Mouse (Mus musculus): ENCODE measurements around the gene Ptpn1. TPM values are rescaled to one million over a fixed set of nuclear protein-coding genes. Genes with fewer than 3 reads are reported as not detected.

Ptpn1 gene
- total and polyA plus RNA-seq, 3 experiments, result 16.2 to 38.1 (median 29.4) TPM

- TF ChIP-seq POLR2AphosphoS5 (IDR thresholded peaks at IDR 0.05; ENCODE audit: insufficient replicate concordance, low read depth, low read length) (no peak), GATA2 (IDR thresholded peaks at IDR 0.05; ENCODE audit: borderline replicate concordance, low read depth, low read length) (no peak), GATA1 (IDR thresholded peaks at IDR 0.05; ENCODE audit: borderline replicate concordance, low read length) (no peak), TAL1 (conservative IDR thresholded peaks at IDR 0.05; ENCODE audit: low read depth, low read length) (no peak), CTCF (IDR thresholded peaks at IDR 0.05; ENCODE audit: low read depth, low read length) (no peak)
- Histone ChIP-seq H3K27me3 (ENCODE audit: insufficient read depth, low read length) (no peaks in the 10 kb centered on the region), H3K36me3 (replicated peaks) (peaks cover 85% of the 10 kb centered on the region), H3K4me3 (ENCODE audit: low read depth, low read length) (no peak overlapping the region), H3K9me3 (replicated peaks) (no peaks in the 10 kb centered on the region), H3K4me1 (ENCODE audit: insufficient read depth, low read depth, low read length) (peaks cover 29% of the 10 kb centered on the region)
- no peak for DNase-seq (ENCODE audit: low spot score)
- ATAC-seq (ENCODE audit: extremely low read depth, insufficient number of reproducible peaks, low FRiP score, poor library complexity, severe bottlenecking), result no peak
Observed at GRCm38 (mm10) chr2:167948047-167948446, 16.2 kb downstream of the Ptpn1 start.

DNA sequence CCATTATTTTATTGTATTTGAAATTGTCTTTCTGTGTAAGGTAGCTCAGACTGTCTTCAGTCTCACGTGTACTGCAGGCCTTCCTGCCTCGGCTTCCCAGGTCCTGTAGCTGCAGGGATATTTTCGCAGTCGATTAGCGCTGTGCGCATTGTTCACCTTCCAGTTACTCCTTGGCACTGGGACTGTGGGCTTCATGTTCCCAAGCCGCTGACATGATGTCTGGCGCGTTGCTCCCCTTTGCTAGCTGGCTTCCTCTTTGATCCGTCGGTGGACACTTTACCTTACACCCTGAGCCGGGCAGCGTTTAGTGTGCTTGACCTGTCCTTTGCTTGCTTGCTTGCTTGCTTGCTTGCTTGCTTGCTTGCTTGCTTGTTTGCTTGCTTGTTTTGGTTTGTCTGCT is 16.7 kb downstream of the Ptpn1 start:
- peaks cover 24% of the 10 kb centered on the region for H3K4me1 ChIP-seq (ENCODE audit: insufficient read depth, low read depth, low read length)

GRCm38 (mm10) chr2:167949250-167949649 is 17.4 kb downstream of the Ptpn1 start:
- Histone ChIP-seq H3K4me1 (ENCODE audit: insufficient read depth, low read depth, low read length) (peaks cover 19% of the 10 kb centered on the region), H3K4me3 (ENCODE audit: low read depth, low read length) (no peak overlapping the region), H3K36me3 (replicated peaks) (peaks cover 84% of the 10 kb centered on the region), H3K27me3 (ENCODE audit: insufficient read depth, low read length) (no peaks in the 10 kb centered on the region), H3K9me3 (replicated peaks) (no peaks in the 10 kb centered on the region)
- ATAC-seq (ENCODE audit: extremely low read depth, insufficient number of reproducible peaks, low FRiP score, poor library complexity, severe bottlenecking) (peak; percentile 68), DNase-seq (ENCODE audit: low spot score) (no peak)
- TF ChIP-seq CTCF (IDR thresholded peaks at IDR 0.05; ENCODE audit: low read depth, low read length) (no peak), POLR2AphosphoS5 (IDR thresholded peaks at IDR 0.05; ENCODE audit: insufficient replicate concordance, low read depth, low read length) (no peak), GATA2 (IDR thresholded peaks at IDR 0.05; ENCODE audit: borderline replicate concordance, low read depth, low read length) (no peak), GATA1 (IDR thresholded peaks at IDR 0.05; ENCODE audit: borderline replicate concordance, low read length) (no peak), TAL1 (conservative IDR thresholded peaks at IDR 0.05; ENCODE audit: low read depth, low read length) (no peak)

More for the DNA sequence above, 16.7 kb downstream of the Ptpn1 start:
- DNase-seq (ENCODE audit: low spot score) (no peak), ATAC-seq (ENCODE audit: extremely low read depth, insufficient number of reproducible peaks, low FRiP score, poor library complexity, severe bottlenecking) (no peak)
- no peaks in the 10 kb centered on the region for H3K27me3 ChIP-seq (ENCODE audit: insufficient read depth, low read length)
- no peaks in the 10 kb centered on the region for H3K9me3 ChIP-seq (replicated peaks)
- H3K4me3 ChIP-seq (ENCODE audit: low read depth, low read length), result no peak overlapping the region
- H3K36me3 ChIP-seq (replicated peaks), result peaks cover 84% of the 10 kb centered on the region
- TF ChIP-seq TAL1 (conservative IDR thresholded peaks at IDR 0.05; ENCODE audit: low read depth, low read length), result no peak
- TF ChIP-seq CTCF (IDR thresholded peaks at IDR 0.05; ENCODE audit: low read depth, low read length), result no peak
- no peak for TF ChIP-seq POLR2AphosphoS5 (IDR thresholded peaks at IDR 0.05; ENCODE audit: insufficient replicate concordance, low read depth, low read length)
- TF ChIP-seq GATA1 (IDR thresholded peaks at IDR 0.05; ENCODE audit: borderline replicate concordance, low read length), result no peak
- TF ChIP-seq GATA2 (IDR thresholded peaks at IDR 0.05; ENCODE audit: borderline replicate concordance, low read depth, low read length), result no peak

GRCm38 (mm10) chr2:167949808-167950207 is 18.0 kb downstream of the Ptpn1 start:
- no peak for TF ChIP-seq GATA2 (IDR thresholded peaks at IDR 0.05; ENCODE audit: borderline replicate concordance, low read depth, low read length)
- TF ChIP-seq CTCF (IDR thresholded peaks at IDR 0.05; ENCODE audit: low read depth, low read length), result no peak
- TF ChIP-seq GATA1 (IDR thresholded peaks at IDR 0.05; ENCODE audit: borderline replicate concordance, low read length), result no peak
- no peak for TF ChIP-seq POLR2AphosphoS5 (IDR thresholded peaks at IDR 0.05; ENCODE audit: insufficient replicate concordance, low read depth, low read length)
- no peak for TF ChIP-seq TAL1 (conservative IDR thresholded peaks at IDR 0.05; ENCODE audit: low read depth, low read length)
- DNase-seq (ENCODE audit: low spot score) (no peak), ATAC-seq (ENCODE audit: extremely low read depth, insufficient number of reproducible peaks, low FRiP score, poor library complexity, severe bottlenecking) (no peak)
- no peaks in the 10 kb centered on the region for H3K9me3 ChIP-seq (replicated peaks)
- no peak overlapping the region for H3K4me3 ChIP-seq (ENCODE audit: low read depth, low read length)
- H3K36me3 ChIP-seq (replicated peaks), result peaks cover 84% of the 10 kb centered on the region
- peaks cover 14% of the 10 kb centered on the region for H3K4me1 ChIP-seq (ENCODE audit: insufficient read depth, low read depth, low read length)
- no peaks in the 10 kb centered on the region for H3K27me3 ChIP-seq (ENCODE audit: insufficient read depth, low read length)

DNA sequence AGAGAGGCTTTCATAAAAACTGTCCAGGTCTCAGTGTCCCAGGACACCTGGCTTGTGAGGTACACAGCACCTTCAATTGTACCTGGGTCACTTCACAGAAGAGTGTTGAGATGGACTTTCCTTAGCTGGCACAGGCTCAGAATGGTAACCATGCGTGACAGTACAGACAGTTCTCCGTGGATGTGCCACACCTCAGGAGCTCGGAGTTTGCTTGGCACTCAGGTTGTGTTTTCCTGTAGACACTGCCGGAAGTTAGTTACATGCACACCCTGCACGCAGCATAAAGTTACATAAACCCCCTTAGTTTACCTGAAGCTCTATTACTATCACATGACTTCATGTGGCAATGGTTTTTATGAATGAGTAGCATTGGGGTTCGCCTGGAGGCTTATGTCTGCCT is 18.8 kb downstream of the Ptpn1 start:
- Histone ChIP-seq H3K27me3 (ENCODE audit: insufficient read depth, low read length) (no peaks in the 10 kb centered on the region), H3K36me3 (replicated peaks) (peaks cover 82% of the 10 kb centered on the region), H3K9me3 (replicated peaks) (no peaks in the 10 kb centered on the region), H3K4me3 (ENCODE audit: low read depth, low read length) (no peak overlapping the region), H3K4me1 (ENCODE audit: insufficient read depth, low read depth, low read length) (peaks cover 12% of the 10 kb centered on the region)
- ATAC-seq (ENCODE audit: extremely low read depth, insufficient number of reproducible peaks, low FRiP score, poor library complexity, severe bottlenecking) (no peak), DNase-seq (ENCODE audit: low spot score) (no peak)
- TF ChIP-seq CTCF (IDR thresholded peaks at IDR 0.05; ENCODE audit: low read depth, low read length) (no peak), TAL1 (conservative IDR thresholded peaks at IDR 0.05; ENCODE audit: low read depth, low read length) (no peak), POLR2AphosphoS5 (IDR thresholded peaks at IDR 0.05; ENCODE audit: insufficient replicate concordance, low read depth, low read length) (no peak), GATA2 (IDR thresholded peaks at IDR 0.05; ENCODE audit: borderline replicate concordance, low read depth, low read length) (no peak), GATA1 (IDR thresholded peaks at IDR 0.05; ENCODE audit: borderline replicate concordance, low read length) (no peak)

DNA sequence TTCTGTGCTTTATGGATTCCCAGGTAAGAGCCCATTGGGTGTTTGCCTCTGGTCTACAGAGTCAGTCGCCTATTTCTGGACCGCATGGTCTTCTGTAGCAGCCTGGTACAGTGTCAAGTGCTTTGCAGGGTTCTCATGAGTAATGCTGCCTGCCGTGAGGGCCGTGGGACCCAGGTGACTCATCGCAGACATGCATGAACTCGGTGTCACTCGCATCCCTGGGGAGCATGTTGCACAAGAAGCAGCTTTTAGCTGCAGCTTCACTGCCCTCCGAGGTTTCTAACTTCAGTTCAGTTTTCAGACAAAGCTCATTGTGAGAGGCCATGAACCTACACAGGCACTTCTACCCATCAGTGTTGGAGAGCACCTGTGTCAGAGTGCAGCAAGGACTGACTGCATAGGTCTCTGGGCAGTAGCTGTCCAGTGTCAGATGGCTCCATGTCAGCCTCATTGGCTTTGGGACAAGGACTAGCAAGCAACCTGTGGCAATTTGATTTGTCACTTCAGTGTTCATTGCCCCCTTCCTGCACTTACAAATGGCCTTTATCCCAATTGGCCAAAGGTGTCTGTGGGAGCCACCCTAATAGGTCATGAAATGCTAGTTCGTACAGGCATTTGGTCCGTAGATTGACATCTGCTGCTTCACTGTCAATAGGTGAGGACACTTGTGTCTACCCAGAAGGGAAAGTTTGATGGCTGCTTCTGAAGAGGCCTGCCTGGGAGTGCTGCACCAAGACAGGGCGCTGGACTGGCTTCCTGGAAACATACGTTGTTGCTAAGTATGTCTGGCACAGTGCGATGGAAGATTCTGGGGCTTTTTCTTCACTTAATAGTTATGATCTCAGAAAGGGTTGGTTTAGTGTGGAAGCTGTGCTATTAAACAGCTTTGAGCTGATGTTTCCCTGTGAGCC is 19.7 kb downstream of the Ptpn1 start:
- Histone ChIP-seq H3K4me3 (ENCODE audit: low read depth, low read length) (no peak overlapping the region), H3K27me3 (ENCODE audit: insufficient read depth, low read length) (no peaks in the 10 kb centered on the region), H3K9me3 (replicated peaks) (no peaks in the 10 kb centered on the region), H3K36me3 (replicated peaks) (peaks cover 85% of the 10 kb centered on the region), H3K4me1 (ENCODE audit: insufficient read depth, low read depth, low read length) (peaks cover 12% of the 10 kb centered on the region)
- no peak for TF ChIP-seq POLR2AphosphoS5 (IDR thresholded peaks at IDR 0.05; ENCODE audit: insufficient replicate concordance, low read depth, low read length)
- no peak for TF ChIP-seq CTCF (IDR thresholded peaks at IDR 0.05; ENCODE audit: low read depth, low read length)
- no peak for TF ChIP-seq GATA2 (IDR thresholded peaks at IDR 0.05; ENCODE audit: borderline replicate concordance, low read depth, low read length)
- TF ChIP-seq GATA1 (IDR thresholded peaks at IDR 0.05; ENCODE audit: borderline replicate concordance, low read length), result no peak
- TF ChIP-seq TAL1 (conservative IDR thresholded peaks at IDR 0.05; ENCODE audit: low read depth, low read length), result no peak
- no peak for ATAC-seq (ENCODE audit: extremely low read depth, insufficient number of reproducible peaks, low FRiP score, poor library complexity, severe bottlenecking)
- no peak for DNase-seq (ENCODE audit: low spot score)

All from G1E (cell line).